ENCODE assay signal across 2 mouse cellular contexts in the genomic region with DNA sequence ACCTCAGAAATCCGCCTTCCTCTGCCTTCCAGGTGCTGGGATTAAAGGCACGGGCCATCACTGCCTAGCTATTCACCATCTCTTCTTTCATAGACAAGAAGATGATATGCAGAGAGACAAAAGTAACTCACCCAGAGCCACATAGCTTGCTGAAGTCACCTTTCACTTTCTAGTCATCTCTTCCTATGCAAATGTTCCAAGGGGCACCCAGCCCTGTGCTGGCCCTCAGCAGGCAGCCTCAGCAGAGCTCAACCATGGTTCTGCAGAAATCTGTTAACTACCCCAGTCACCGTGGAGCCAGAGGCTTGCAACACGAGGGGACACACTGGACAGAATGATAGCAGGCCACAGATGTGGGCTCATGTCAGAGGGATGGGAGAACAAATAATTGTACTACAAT.
TF ChIP-seq lines count a peak whose summit lies in the region.

No protein-coding gene starts in this region.

TF ChIP-seq in CH12.LX, 34 proteins besides CTCF, POLR2A, EP300 and RAD21 (continued from another document):
- TF ChIP-seq ELF1 (IDR thresholded peaks at IDR 0.05; ENCODE audit: low read depth, low read length): no peak
- TF ChIP-seq TBP (conservative IDR thresholded peaks at IDR 0.05; ENCODE audit: low read depth, low read length): no peak
- no peak for TF ChIP-seq POLR2AphosphoS2 (IDR thresholded peaks at IDR 0.05; ENCODE audit: low read depth, low read length)
- TF ChIP-seq NRF1 (IDR thresholded peaks at IDR 0.05; ENCODE audit: low read depth, low read length): no peak
- no peak for TF ChIP-seq MXI1 (IDR thresholded peaks at IDR 0.05; ENCODE audit: low read depth, low read length)
- 0 out of 2 replicates have a peak, but pooled peaks have one; percentile 14 for TF ChIP-seq MYC (IDR thresholded peaks at IDR 0.05; ENCODE audit: low read depth, low read length)
- no peak for TF ChIP-seq HCFC1 (IDR thresholded peaks at IDR 0.05; ENCODE audit: low read depth, low read length)
- TF ChIP-seq ZMIZ1 (IDR thresholded peaks at IDR 0.05; ENCODE audit: low read depth, low read length): no peak
- peak; percentile 65 for TF ChIP-seq ETS1 (conservative IDR thresholded peaks at IDR 0.05; ENCODE audit: low read depth, low read length)
- TF ChIP-seq MEF2A (IDR thresholded peaks at IDR 0.05; ENCODE audit: borderline replicate concordance, low read depth, low read length): peak; percentile 39
- TF ChIP-seq TCF12 (IDR thresholded peaks at IDR 0.05; ENCODE audit: low read depth, low read length): 0 out of 2 replicates have a peak, but pooled peaks have one; percentile 38
- TF ChIP-seq JUND (conservative IDR thresholded peaks at IDR 0.05; ENCODE audit: low read depth, low read length): no peak
- no peak for TF ChIP-seq UBTF (IDR thresholded peaks at IDR 0.05; ENCODE audit: low read depth, low read length)
- TF ChIP-seq BHLHE40 (IDR thresholded peaks at IDR 0.05; ENCODE audit: low read depth, low read length): peak; percentile 82
- no peak for TF ChIP-seq SMC3 (IDR thresholded peaks at IDR 0.05; ENCODE audit: low read depth, low read length)
- no peak for TF ChIP-seq USF2 (conservative IDR thresholded peaks at IDR 0.05; ENCODE audit: low read depth, low read length)
- peak; percentile 69 for TF ChIP-seq IRF4 (IDR thresholded peaks at IDR 0.05; ENCODE audit: low read depth, low read length)
- TF ChIP-seq CHD1 (IDR thresholded peaks at IDR 0.05; ENCODE audit: low read depth, low read length): no peak
- TF ChIP-seq GABPA (IDR thresholded peaks at IDR 0.05; ENCODE audit: insufficient replicate concordance, low read depth, low read length): no peak
- peak; percentile 49; the same call in 1 of the 2 replicates for TF ChIP-seq JUN (IDR thresholded peaks at IDR 0.05; ENCODE audit: insufficient read depth, low read depth, low read length)
- peak; percentile 37 for TF ChIP-seq SIN3A (IDR thresholded peaks at IDR 0.05; ENCODE audit: low read length)
- TF ChIP-seq NELFE (IDR thresholded peaks at IDR 0.05; ENCODE audit: low read depth, low read length): no peak
- no peak for TF ChIP-seq KAT2A (IDR thresholded peaks at IDR 0.05; ENCODE audit: insufficient replicate concordance, low read length)
- TF ChIP-seq PAX5 (IDR thresholded peaks at IDR 0.05; ENCODE audit: low read length): no peak
- TF ChIP-seq MAFK (IDR thresholded peaks at IDR 0.05; ENCODE audit: insufficient replicate concordance, low read length): peak; percentile 40; the same call in 1 of the 2 replicates
- no peak for TF ChIP-seq ZKSCAN1 (IDR thresholded peaks at IDR 0.05; ENCODE audit: borderline replicate concordance, low read depth, low read length)
- no peak for TF ChIP-seq RCOR1 (conservative IDR thresholded peaks at IDR 0.05; ENCODE audit: low read depth, low read length)
- no peak for TF ChIP-seq E2F4 (IDR thresholded peaks at IDR 0.05; ENCODE audit: insufficient replicate concordance, low read depth, low read length)
- TF ChIP-seq MAX (IDR thresholded peaks at IDR 0.05; ENCODE audit: low read length): no peak
- TF ChIP-seq CHD2 (IDR thresholded peaks at IDR 0.05; ENCODE audit: low read length): peak; percentile 9; the same call in 1 of the 2 replicates
- no peak for TF ChIP-seq USF1 (IDR thresholded peaks at IDR 0.05; ENCODE audit: low read depth, low read length)
- TF ChIP-seq ZC3H11A (IDR thresholded peaks at IDR 0.05; ENCODE audit: low read depth, low read length): no peak

TF ChIP-seq in MEL, 35 proteins besides CTCF, POLR2A, EP300 and RAD21 (continued from another document):
- TF ChIP-seq ZNF384 (IDR thresholded peaks at IDR 0.05; ENCODE audit: low read depth, low read length): no peak
- no peak for TF ChIP-seq ZMIZ1 (IDR thresholded peaks at IDR 0.05; ENCODE audit: low read depth, low read length)
- no peak for TF ChIP-seq GABPA (IDR thresholded peaks at IDR 0.05; ENCODE audit: low read depth, low read length)
- no peak for TF ChIP-seq USF1 (IDR thresholded peaks at IDR 0.05; ENCODE audit: low read depth, low read length)
- TF ChIP-seq RCOR1 (IDR thresholded peaks at IDR 0.05; ENCODE audit: low read depth, low read length): peak; percentile 2; the same call in 1 of the 2 replicates
- no peak for TF ChIP-seq KAT2A (conservative IDR thresholded peaks at IDR 0.05; ENCODE audit: low read depth, low read length)
- TF ChIP-seq JUND (IDR thresholded peaks at IDR 0.05; ENCODE audit: low read depth, low read length): peak; percentile 4; the same call in 1 of the 2 replicates
- no peak for TF ChIP-seq ZKSCAN1 (IDR thresholded peaks at IDR 0.05; ENCODE audit: low read depth, low read length)
- TF ChIP-seq UBTF (IDR thresholded peaks at IDR 0.05; ENCODE audit: borderline replicate concordance, insufficient read depth, low read depth, low read length): no peak
- no peak; the same call in 1 of the 2 replicates for TF ChIP-seq TBP (IDR thresholded peaks at IDR 0.05; ENCODE audit: low read depth, low read length)
- TF ChIP-seq TAL1 (IDR thresholded peaks at IDR 0.05; ENCODE audit: low read length): no peak
- peak; percentile 66; the same call in 1 of the 2 replicates for TF ChIP-seq CHD1 (IDR thresholded peaks at IDR 0.05; ENCODE audit: low read depth, low read length)
- no peak; the same call in 1 of the 2 replicates for TF ChIP-seq TCF12 (IDR thresholded peaks at IDR 0.05; ENCODE audit: low read depth, low read length)
TF ChIP-seq in MEL: peak in this region for 4.
